Comparison of ENCODE assay signal across 10 mouse cellular contexts in the genomic region with DNA sequence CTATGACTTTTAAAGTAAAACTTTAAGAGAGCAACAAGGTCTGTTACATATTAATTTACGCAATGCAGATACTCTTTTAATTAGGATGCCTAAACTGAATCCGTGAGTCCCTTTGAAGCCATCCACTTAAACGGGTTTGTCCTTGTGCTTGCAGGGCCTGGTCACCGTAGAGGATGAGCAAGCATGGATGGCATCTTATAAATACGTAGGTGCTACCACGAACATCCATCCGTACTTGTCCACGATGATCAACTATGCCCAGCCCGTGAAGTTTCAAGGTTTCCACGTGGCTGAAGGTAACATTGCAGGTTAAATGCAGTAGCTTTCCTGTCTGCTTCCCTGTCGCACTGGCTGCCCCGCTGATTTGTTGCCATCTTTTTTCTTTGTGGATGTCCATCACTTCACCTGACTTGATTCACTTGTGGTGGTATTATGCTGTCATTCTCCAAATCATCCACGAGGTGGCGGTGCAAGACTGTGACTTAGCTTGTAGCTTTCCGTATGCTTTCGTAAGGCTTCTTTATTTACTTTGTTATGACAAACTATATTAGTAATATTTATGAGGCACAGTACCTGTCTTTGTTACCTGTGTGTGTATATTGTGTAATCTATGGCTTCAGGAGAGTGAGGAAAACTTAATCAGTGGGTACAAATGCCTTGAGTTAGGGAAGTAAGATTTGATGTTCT.
DNase-seq lines count a peak whose midpoint lies in the region; ATAC-seq and TF ChIP-seq lines count a peak whose summit lies in the region.
"Had no signal": no experiment of that assay in that cellular context is flagged by ENCODE, and none has a peak within 500 bp of the region (broad histone marks: within the 10 kb centered on the region; RNA-seq: fewer than 3 reads in every experiment).

No protein-coding gene starts in this region.

- no peak overlapping the region for H3K4me3 ChIP-seq in kidney, embryonic 14.5 days (ENCODE audit: low read length)
- H3K4me3 ChIP-seq in forebrain, postnatal 0 days (ENCODE audit: low read depth, low read length) = no peak overlapping the region
- H3K4me3 ChIP-seq in midbrain, postnatal 0 days (ENCODE audit: low read depth, low read length) = no peak overlapping the region
- H3K4me3 ChIP-seq: embryonic facial prominence, embryonic 13.5 days; liver, embryonic 13.5 days had no signal

- H3K9me3 ChIP-seq in kidney, embryonic 14.5 days (ENCODE audit: control insufficient read depth, low read length) = no peaks in the 10 kb centered on the region
- H3K9me3 ChIP-seq in forebrain, postnatal 0 days (ENCODE audit: low read length) = no peaks in the 10 kb centered on the region
- H3K9me3 ChIP-seq in midbrain, postnatal 0 days (ENCODE audit: low read length) = no peaks in the 10 kb centered on the region
- H3K9me3 ChIP-seq: embryonic facial prominence, embryonic 13.5 days; liver, embryonic 13.5 days had no signal

- H3K9ac ChIP-seq in kidney, embryonic 14.5 days (ENCODE audit: low read depth, low read length) = no peak overlapping the region
- H3K9ac ChIP-seq in forebrain, postnatal 0 days = no peak overlapping the region
- no peak overlapping the region for H3K9ac ChIP-seq in midbrain, postnatal 0 days (replicated peaks; ENCODE audit: low read length, poor library complexity, severe bottlenecking)
- H3K9ac ChIP-seq: embryonic facial prominence, embryonic 13.5 days; liver, embryonic 13.5 days had no signal

- peak; percentile 95 for TF ChIP-seq CTCF in forebrain, postnatal 0 days (IDR thresholded peaks at IDR 0.05; ENCODE audit: low read depth)
- TF ChIP-seq CTCF in midbrain, postnatal 0 days (IDR thresholded peaks at IDR 0.05) = peak; percentile 96

- intact Hi-C loops in left cerebral cortex, postnatal 25 days (cut with DNase I) = loop anchor here (2.0 to 10.0 kb wide), 2 partner anchors 172 to 918 kb away; partner anchors contain the start of gene AL731706.2

- DNase-seq in kidney, adult 9 months = peak; percentile 40
- DNase-seq in MN1 (ENCODE audit: low spot score) = peak; percentile 30
- DNase-seq in cerebellum, adult 8-10 months = peak; percentile 66
- DNase-seq in forebrain, postnatal 0 days = peak; percentile 81
- DNase-seq in left cerebral cortex, postnatal 25 days (ENCODE audit: low spot score in 2 of 2) = peak; percentile 30 to 67
- peak; percentile 81 for DNase-seq in midbrain, postnatal 0 days (ENCODE audit: low spot score)
- peak; percentile 15 for DNase-seq in yolk sac, embryonic 10.5 days (ENCODE audit: low spot score)
- DNase-seq: liver, embryonic 13.5 days had no signal

- H3K27ac ChIP-seq in kidney, embryonic 14.5 days (ENCODE audit: low read depth, low read length) = no peak overlapping the region
- no peak overlapping the region for H3K27ac ChIP-seq in forebrain, postnatal 0 days (ENCODE audit: low read depth, low read length)
- H3K27ac ChIP-seq in midbrain, postnatal 0 days (ENCODE audit: low read depth, low read length) = no peak overlapping the region
- H3K27ac ChIP-seq: embryonic facial prominence, embryonic 13.5 days; liver, embryonic 13.5 days had no signal

- no peak overlapping the region for H3K4me2 ChIP-seq in kidney, embryonic 14.5 days (replicated peaks; ENCODE audit: low read depth, low read length)
- no peak overlapping the region for H3K4me2 ChIP-seq in forebrain, postnatal 0 days (ENCODE audit: low read depth)
- no peak overlapping the region for H3K4me2 ChIP-seq in midbrain, postnatal 0 days (ENCODE audit: low read depth, low read length, poor library complexity, severe bottlenecking)
- H3K4me2 ChIP-seq: embryonic facial prominence, embryonic 13.5 days; liver, embryonic 13.5 days had no signal

- H3K27me3 ChIP-seq in kidney, embryonic 14.5 days (ENCODE audit: control insufficient read depth, insufficient read depth, low read length) = no peaks in the 10 kb centered on the region
- H3K27me3 ChIP-seq in forebrain, postnatal 0 days (ENCODE audit: insufficient read depth, low read length) = no peaks in the 10 kb centered on the region
- H3K27me3 ChIP-seq in midbrain, postnatal 0 days (ENCODE audit: insufficient read depth, low read length) = no peaks in the 10 kb centered on the region
- H3K27me3 ChIP-seq: embryonic facial prominence, embryonic 13.5 days; liver, embryonic 13.5 days had no signal

- 62% methylated on average over 16 of the region's 16 CpGs for WGBS in kidney, embryonic 14.5 days
- 57% methylated on average over 16 of the region's 16 CpGs for WGBS in forebrain, postnatal 0 days
- 57% methylated on average over 16 of the region's 16 CpGs for WGBS in midbrain, postnatal 0 days

- ATAC-seq in kidney, embryonic 14.5 days (ENCODE audit: low FRiP score, low TSS enrichment) = no peak
- ATAC-seq in forebrain, postnatal 0 days = peak; percentile 25; the same call in 1 of the 2 replicates
- ATAC-seq in midbrain, postnatal 0 days (ENCODE audit: low FRiP score) = no peak

- no peaks in the 10 kb centered on the region for H3K4me1 ChIP-seq in kidney, embryonic 14.5 days (ENCODE audit: control insufficient read depth, insufficient read depth, low read length)
- no peaks in the 10 kb centered on the region for H3K4me1 ChIP-seq in forebrain, postnatal 0 days (ENCODE audit: insufficient read depth)
- H3K4me1 ChIP-seq in midbrain, postnatal 0 days (ENCODE audit: insufficient read depth, low read length) = no peaks in the 10 kb centered on the region
- H3K4me1 ChIP-seq: embryonic facial prominence, embryonic 13.5 days; liver, embryonic 13.5 days had no signal

- H3K36me3 ChIP-seq in kidney, embryonic 14.5 days (ENCODE audit: control insufficient read depth, insufficient read depth, low read length) = no peaks in the 10 kb centered on the region
- H3K36me3 ChIP-seq in forebrain, postnatal 0 days (ENCODE audit: insufficient read depth) = no peaks in the 10 kb centered on the region
- peaks cover 5% of the 10 kb centered on the region; the same call in 1 of the 2 replicates for H3K36me3 ChIP-seq in midbrain, postnatal 0 days (ENCODE audit: insufficient read depth, low read length)
- H3K36me3 ChIP-seq: embryonic facial prominence, embryonic 13.5 days; liver, embryonic 13.5 days had no signal

Comparison
In these comparisons a context has a peak if more than half of its experiments do, and no peak if none do; other contexts are left out.
1. DNase-seq: peak in every context shown above with its lines; median percentile 81 in forebrain, postnatal 0 days; 81 in midbrain, postnatal 0 days; 66 in cerebellum, adult 8-10 months; 48 in left cerebral cortex, postnatal 25 days; 40 in kidney, adult 9 months; 30 in MN1; 15 in yolk sac, embryonic 10.5 days.